Mouse (Mus musculus): ENCODE data around the gene Il18rap.

Il18rap gene

GRCm38 (mm10) chr1:40514851-40515585 is at the start of gene Il18rap:
Gene Il18rap, plus strand, starts transcription at chr1:40515362.
- DNase-seq (ENCODE audit: low spot score): peak; percentile 43

GRCm38 (mm10) chr1:40465477-40466430 is 49.4 kb upstream of the Il18rap start, which contains the start of gene Il18r1:
Gene Il18r1, plus strand, starts transcription at chr1:40465552.
- DNase-seq (ENCODE audit: low spot score): peak; percentile 86

GRCm38 (mm10) chr1:40467306-40467705 is 47.9 kb upstream of the Il18rap start:
- DNase-seq (ENCODE audit: low spot score): no peak

GRCm38 (mm10) chr1:40468805-40469204 is 46.4 kb upstream of the Il18rap start:
- DNase-seq (ENCODE audit: low spot score): peak; percentile 65

GRCm38 (mm10) chr1:40469900-40470299 is 45.3 kb upstream of the Il18rap start:
- no peak for DNase-seq (ENCODE audit: low spot score)

GRCm38 (mm10) chr1:40472401-40472800 is 42.8 kb upstream of the Il18rap start:
- no peak for DNase-seq (ENCODE audit: low spot score)

- DNase-seq (ENCODE audit: low spot score): peak; percentile 57
Observed at GRCm38 (mm10) chr1:40473640-40474039, 41.5 kb upstream of the Il18rap start.

- no peak for DNase-seq (ENCODE audit: low spot score)
Observed at GRCm38 (mm10) chr1:40474336-40474735, 40.8 kb upstream of the Il18rap start.

GRCm38 (mm10) chr1:40475697-40476096 is 39.5 kb upstream of the Il18rap start:
- peak; percentile 38 for DNase-seq (ENCODE audit: low spot score)

- no peak for DNase-seq (ENCODE audit: low spot score)
Observed at GRCm38 (mm10) chr1:40476756-40477155, 38.4 kb upstream of the Il18rap start.

- peak; percentile 35 for DNase-seq (ENCODE audit: low spot score)
Observed at GRCm38 (mm10) chr1:40479505-40479923, 35.6 kb upstream of the Il18rap start.

- no peak for DNase-seq (ENCODE audit: low spot score)
Observed at GRCm38 (mm10) chr1:40494594-40494993, 20.6 kb upstream of the Il18rap start.

- peak; percentile 43 for DNase-seq (ENCODE audit: low spot score)
Observed at GRCm38 (mm10) chr1:40499708-40500107, 15.5 kb upstream of the Il18rap start.

GRCm38 (mm10) chr1:40501126-40501525 is 14.0 kb upstream of the Il18rap start:
- DNase-seq (ENCODE audit: low spot score): no peak

- DNase-seq (ENCODE audit: low spot score): peak; percentile 66
Observed at GRCm38 (mm10) chr1:40501546-40502398, 13.4 kb upstream of the Il18rap start.

GRCm38 (mm10) chr1:40504548-40504947 is 10.6 kb upstream of the Il18rap start:
- no peak for DNase-seq (ENCODE audit: low spot score)

- no peak for DNase-seq (ENCODE audit: low spot score)
Observed at GRCm38 (mm10) chr1:40516364-40516763, 1.2 kb downstream of the Il18rap start.

GRCm38 (mm10) chr1:40522918-40523317 is 7.8 kb downstream of the Il18rap start:
- no peak for DNase-seq (ENCODE audit: low spot score)

GRCm38 (mm10) chr1:40523971-40524722 is 9.0 kb downstream of the Il18rap start:
- DNase-seq (ENCODE audit: low spot score): no peak

GRCm38 (mm10) chr1:40529287-40529686 is 14.1 kb downstream of the Il18rap start:
- DNase-seq (ENCODE audit: low spot score): no peak

GRCm38 (mm10) chr1:40537577-40537976 is 22.4 kb downstream of the Il18rap start:
- DNase-seq (ENCODE audit: low spot score): no peak

All from lung, postnatal 25 days (tissue).